Mouse (Mus musculus) heart, postnatal 10 days (tissue): ENCODE measurements around the gene Islr2. TPM values are rescaled to one million over a fixed set of nuclear protein-coding genes. Genes with fewer than 3 reads are reported as not detected.
"Not testable (repeated sequence)": the region's sequence is repeated elsewhere in the genome, so short reads cannot be mapped to it uniquely, and the experiment has no call there.

Experiments used
- DNase-seq, 2 experiments: peaks; one replicate each; pipeline ENCODE4 v3.0.0; 2021
- intact Hi-C: fragments of 180-260 bp; cut with DNase I; formaldehyde crosslinking; loops from one replicate; pipeline ENCODE4 v1.15.1; 2025
- total RNA-seq, 2 experiments: library from RNA; stranded (reverse); gene quantifications; 2 replicates each; pipeline ENCODE4 v1.2.3; 2021

Gene Islr2
- 1 to 10 TPM; 2.5 to 4.5 TPM for total RNA-seq

GRCm38 (mm10) chr9:58203516-58204447 is at the start of gene Islr2, which contains the start of gene Islr:
Gene Islr2, minus strand, starts transcription at chr9:58204319.
Gene Islr, minus strand, starts transcription at chr9:58204306.
- peak; percentile 79 to 81 for DNase-seq
- intact Hi-C loops = loop anchor here (1.0 kb wide), 1 partner anchor 165 kb away; no protein-coding TSS in a partner anchor

- intact Hi-C loops = not testable (repeated sequence)
Observed at GRCm38 (mm10) chr9:58253805-58254122, 49.6 kb upstream of the Islr2 start.

GRCm38 (mm10) chr9:58253033-58253804 is 49.1 kb upstream of the Islr2 start, which contains the start of gene Stoml1:
Gene Stoml1, plus strand, starts transcription at chr9:58253164.
- DNase-seq = peak; percentile 96 to 97
- intact Hi-C loops = no loop called here

More at GRCm38 (mm10) chr9:58253805-58254122, 49.6 kb upstream of the Islr2 start:
- DNase-seq = not testable (repeated sequence)

- intact Hi-C loops, DNase-seq: not testable (repeated sequence)
Observed at GRCm38 (mm10) chr9:58250730-58251129, 46.6 kb upstream of the Islr2 start.

- intact Hi-C loops = no loop called here
- DNase-seq = no peak
Observed at GRCm38 (mm10) chr9:58250322-58250721, 46.2 kb upstream of the Islr2 start.

- intact Hi-C loops = no loop called here
- DNase-seq = peak; percentile 84 to 86
Observed at GRCm38 (mm10) chr9:58249592-58250192, 45.6 kb upstream of the Islr2 start, which contains the start of gene Pml. Gene Pml, minus strand, starts transcription at chr9:58249786.

GRCm38 (mm10) chr9:58248746-58249413 is 44.8 kb upstream of the Islr2 start:
- intact Hi-C loops = loop anchor here (1.0 kb wide), 1 partner anchor 20 kb away; no protein-coding TSS in a partner anchor
- peak in 1 of 2 experiments; percentile 31 for DNase-seq

GRCm38 (mm10) chr9:58247064-58247759 is 43.1 kb upstream of the Islr2 start:
- peak; percentile 88 to 89 for DNase-seq
- intact Hi-C loops = loop anchor here (1.0 kb wide), 1 partner anchor 33 kb away; no protein-coding TSS in a partner anchor

- no peak for DNase-seq
- intact Hi-C loops = no loop called here
Observed at GRCm38 (mm10) chr9:58246083-58246591, 42.0 kb upstream of the Islr2 start.

- DNase-seq = no peak
- intact Hi-C loops = no loop called here
Observed at GRCm38 (mm10) chr9:58243696-58244095, 39.6 kb upstream of the Islr2 start.

GRCm38 (mm10) chr9:58242696-58243095 is 38.6 kb upstream of the Islr2 start:
- no peak for DNase-seq
- intact Hi-C loops = no loop called here

- intact Hi-C loops = no loop called here
- peak; percentile 49 to 65 for DNase-seq
Observed at GRCm38 (mm10) chr9:58241780-58242485, 37.8 kb upstream of the Islr2 start.

- DNase-seq = no peak
- intact Hi-C loops = no loop called here
Observed at GRCm38 (mm10) chr9:58234502-58235015, 30.4 kb upstream of the Islr2 start.

- intact Hi-C loops = no loop called here
- no peak for DNase-seq
Observed at GRCm38 (mm10) chr9:58232374-58232773, 28.3 kb upstream of the Islr2 start.

GRCm38 (mm10) chr9:58231746-58232145 is 27.6 kb upstream of the Islr2 start:
- intact Hi-C loops = no loop called here
- DNase-seq = no peak

- intact Hi-C loops = loop anchor here (5.0 kb wide), 1 partner anchor 138 kb away; no protein-coding TSS in a partner anchor
- DNase-seq = no peak
Observed at GRCm38 (mm10) chr9:58228777-58229466, 24.8 kb upstream of the Islr2 start.
